Comparison of ENCODE assay signal across 8 mouse cellular contexts in the genomic region with DNA sequence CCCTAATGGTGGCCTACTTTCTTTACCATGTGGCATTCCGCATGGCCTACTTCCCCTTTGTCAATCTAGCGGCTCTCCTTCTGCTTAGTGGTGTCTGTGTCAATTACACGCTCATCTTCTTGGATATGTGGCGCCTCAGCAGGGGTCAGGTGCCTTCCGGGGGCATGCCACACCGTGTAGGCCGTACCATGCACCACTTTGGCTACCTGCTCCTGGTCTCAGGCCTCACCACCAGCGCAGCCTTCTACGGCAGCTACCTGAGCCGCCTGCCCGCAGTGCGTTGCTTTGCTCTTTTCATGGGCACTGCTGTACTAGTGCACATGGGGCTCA. TPM values are rescaled to one million over a fixed set of nuclear protein-coding genes. Genes with fewer than 3 reads are reported as not detected.
DNase-seq lines count a peak whose midpoint lies in the region; ATAC-seq and TF ChIP-seq lines count a peak whose summit lies in the region.

No protein-coding gene starts in this region.

- 49% methylated on average over 12 of the region's 12 CpGs for WGBS in kidney, embryonic 16.5 days
- 54% methylated on average over 12 of the region's 12 CpGs for WGBS in embryonic facial prominence, embryonic 14.5 days
- 65% methylated on average over 12 of the region's 12 CpGs for WGBS in intestine, embryonic 15.5 days
- 49% methylated on average over 12 of the region's 12 CpGs for WGBS in midbrain, postnatal 0 days

- no peak for TF ChIP-seq CTCF in midbrain, postnatal 0 days (IDR thresholded peaks at IDR 0.05)
- no peak for TF ChIP-seq CTCF in left cerebral cortex, adult 2 months (IDR thresholded peaks at IDR 0.05)

- peak overlapping the region; percentile 2; the same call in 1 of the 2 replicates for H3K4me3 ChIP-seq in kidney, embryonic 16.5 days (ENCODE audit: low read length)
- H3K4me3 ChIP-seq in embryonic facial prominence, embryonic 14.5 days (ENCODE audit: low read depth, low read length): no peak overlapping the region
- peak overlapping the region; percentile 16 for H3K4me3 ChIP-seq in intestine, embryonic 15.5 days (replicated peaks)
- no peak overlapping the region for H3K4me3 ChIP-seq in midbrain, postnatal 0 days (ENCODE audit: low read depth, low read length)
- no peak overlapping the region for H3K4me3 ChIP-seq in left cerebral cortex, adult 2 months

- no peaks in the 10 kb centered on the region for H3K4me1 ChIP-seq in kidney, embryonic 16.5 days (ENCODE audit: insufficient read depth, low read length)
- H3K4me1 ChIP-seq in embryonic facial prominence, embryonic 14.5 days (ENCODE audit: control insufficient read depth, insufficient read depth, low read length): no peaks in the 10 kb centered on the region; the same call in 1 of the 2 replicates
- peaks cover 13% of the 10 kb centered on the region for H3K4me1 ChIP-seq in intestine, embryonic 15.5 days (replicated peaks)
- H3K4me1 ChIP-seq in midbrain, postnatal 0 days (ENCODE audit: insufficient read depth, low read length): no peaks in the 10 kb centered on the region

- H3K9ac ChIP-seq in kidney, embryonic 16.5 days (replicated peaks; ENCODE audit: low read length): no peak overlapping the region
- H3K9ac ChIP-seq in embryonic facial prominence, embryonic 14.5 days (ENCODE audit: low read depth, low read length): no peak overlapping the region
- no peak overlapping the region for H3K9ac ChIP-seq in intestine, embryonic 15.5 days
- no peak overlapping the region for H3K9ac ChIP-seq in midbrain, postnatal 0 days (replicated peaks; ENCODE audit: low read length, poor library complexity, severe bottlenecking)

- no peaks in the 10 kb centered on the region for H3K9me3 ChIP-seq in kidney, embryonic 16.5 days (ENCODE audit: low read length)
- no peaks in the 10 kb centered on the region for H3K9me3 ChIP-seq in embryonic facial prominence, embryonic 14.5 days (ENCODE audit: control insufficient read depth, low read length)
- H3K9me3 ChIP-seq in intestine, embryonic 15.5 days: no peaks in the 10 kb centered on the region
- no peaks in the 10 kb centered on the region for H3K9me3 ChIP-seq in midbrain, postnatal 0 days (ENCODE audit: low read length)

- H3K4me2 ChIP-seq in kidney, embryonic 16.5 days (replicated peaks; ENCODE audit: low read depth, low read length): peak overlapping the region; percentile 33
- H3K4me2 ChIP-seq in embryonic facial prominence, embryonic 14.5 days (ENCODE audit: low read depth, low read length): peak overlapping the region; percentile 39
- peak overlapping the region; percentile 57 for H3K4me2 ChIP-seq in intestine, embryonic 15.5 days (replicated peaks)
- H3K4me2 ChIP-seq in midbrain, postnatal 0 days (ENCODE audit: low read depth, low read length, poor library complexity, severe bottlenecking): peak overlapping the region; percentile 2; the same call in 1 of the 2 replicates

- H3K36me3 ChIP-seq in kidney, embryonic 16.5 days (ENCODE audit: insufficient read depth, low read length): no peaks in the 10 kb centered on the region
- H3K36me3 ChIP-seq in embryonic facial prominence, embryonic 14.5 days (ENCODE audit: control insufficient read depth, insufficient read depth, low read length): no peaks in the 10 kb centered on the region
- no peaks in the 10 kb centered on the region for H3K36me3 ChIP-seq in intestine, embryonic 15.5 days
- peaks cover 60% of the 10 kb centered on the region for H3K36me3 ChIP-seq in midbrain, postnatal 0 days (ENCODE audit: insufficient read depth, low read length)

- intact Hi-C loops in left cerebral cortex, adult 2 months (cut with DNase I): no loop called here

- no peak overlapping the region for H3K27ac ChIP-seq in kidney, embryonic 16.5 days (ENCODE audit: low read length)
- H3K27ac ChIP-seq in embryonic facial prominence, embryonic 14.5 days (replicated peaks; ENCODE audit: low read depth, low read length): no peak overlapping the region
- H3K27ac ChIP-seq in intestine, embryonic 15.5 days: no peak overlapping the region
- H3K27ac ChIP-seq in midbrain, postnatal 0 days (ENCODE audit: low read depth, low read length): no peak overlapping the region
- no peak overlapping the region for H3K27ac ChIP-seq in left cerebral cortex, adult 2 months

- H3K27me3 ChIP-seq in kidney, embryonic 16.5 days (ENCODE audit: insufficient read depth, low read length): 0 out of 2 replicates have a peak, but pooled peaks cover 11% of the 10 kb centered on the region
- no peaks in the 10 kb centered on the region for H3K27me3 ChIP-seq in embryonic facial prominence, embryonic 14.5 days (replicated peaks; ENCODE audit: control insufficient read depth, insufficient read depth, low read length)
- H3K27me3 ChIP-seq in intestine, embryonic 15.5 days (replicated peaks): 0 out of 2 replicates have a peak, but pooled peaks cover 5% of the 10 kb centered on the region
- no peaks in the 10 kb centered on the region for H3K27me3 ChIP-seq in midbrain, postnatal 0 days (ENCODE audit: insufficient read depth, low read length)

- ATAC-seq in kidney, embryonic 16.5 days (ENCODE audit: low FRiP score, low TSS enrichment): no peak
- ATAC-seq in embryonic facial prominence, embryonic 14.5 days (ENCODE audit: low read depth): no peak
- 0 out of 2 replicates have a peak, but pooled peaks have one; percentile 9 for ATAC-seq in intestine, embryonic 15.5 days
- no peak for ATAC-seq in midbrain, postnatal 0 days (ENCODE audit: low FRiP score)

- DNase-seq in kidney, adult 11 months: no peak
- no peak for DNase-seq in embryonic facial prominence, embryonic 14.5 days (ENCODE audit: low spot score)
- DNase-seq in midbrain, postnatal 0 days (ENCODE audit: low spot score): no peak
- no peak for DNase-seq in left cerebral cortex, adult 2 months (ENCODE audit: extremely low spot score in 1 of 2, low spot score in 2 of 2)
- no peak for DNase-seq in c-Kit-positive CD71-positive TER-119-positive erythroid progenitor cells, embryonic 14.5 days (ENCODE audit: low spot score)
- DNase-seq in gastrocnemius, adult 18-20 months (ENCODE audit: low spot score): no peak

RNA-seq across cellular contexts. Expression of gene Disp2, which starts 10.7 kb away (rescaled TPM):
- 0.46 and 0.81 TPM in 2 replicates for polyA plus RNA-seq in kidney, embryonic 16.5 days (2015; fragmentation: Nextera tagmentation; extraction: Ambion mirVana)
- polyA plus RNA-seq in embryonic facial prominence, embryonic 14.5 days (2014; fragmentation: Nextera tagmentation; extraction: Ambion mirVana): 1.4 and 2.3 TPM in 2 replicates
- 2.7 TPM in 2 replicates for polyA plus RNA-seq in intestine, embryonic 15.5 days (2015; fragmentation: Nextera tagmentation; extraction: Ambion mirVana)
- total RNA-seq in midbrain, postnatal 0 days (2014; rRNA removed): 180 and 201 TPM in 2 replicates
- 68.7 and 72.6 TPM in 2 replicates for polyA plus RNA-seq in midbrain, postnatal 0 days (2015; fragmentation: Nextera tagmentation; extraction: Ambion mirVana)
- total RNA-seq in left cerebral cortex, adult 2 months (2021): 100 to 1,000 TPM; 197 to 209 TPM
- under 1 TPM in 1 of 2 experiments, not detected in 1; 0.02 TPM for total RNA-seq in gastrocnemius, adult 18-20 months (2021)

RNA-seq across cellular contexts. Expression of gene Phgr1, which starts 17.6 kb away (rescaled TPM):
- polyA plus RNA-seq in kidney, embryonic 16.5 days (2015; fragmentation: Nextera tagmentation; extraction: Ambion mirVana): not detected in 2 replicates
- 0.35 TPM in 1 of 2 replicates, not detected in the other for polyA plus RNA-seq in embryonic facial prominence, embryonic 14.5 days (2014; fragmentation: Nextera tagmentation; extraction: Ambion mirVana)
- 41.2 and 48.8 TPM in 2 replicates for polyA plus RNA-seq in intestine, embryonic 15.5 days (2015; fragmentation: Nextera tagmentation; extraction: Ambion mirVana)
- total RNA-seq in midbrain, postnatal 0 days (2014; rRNA removed): not detected in 2 replicates
- polyA plus RNA-seq in midbrain, postnatal 0 days (2015; fragmentation: Nextera tagmentation; extraction: Ambion mirVana): not detected in 2 replicates
- total RNA-seq in left cerebral cortex, adult 2 months (2021): not detected
- not detected for total RNA-seq in gastrocnemius, adult 18-20 months (2021)

RNA-seq across cellular contexts. Expression of gene Knstrn, which starts 23.6 kb away (rescaled TPM):
- polyA plus RNA-seq in kidney, embryonic 16.5 days (2015; fragmentation: Nextera tagmentation; extraction: Ambion mirVana): 113 and 119 TPM in 2 replicates
- polyA plus RNA-seq in embryonic facial prominence, embryonic 14.5 days (2014; fragmentation: Nextera tagmentation; extraction: Ambion mirVana): 75.7 and 94.2 TPM in 2 replicates
- polyA plus RNA-seq in intestine, embryonic 15.5 days (2015; fragmentation: Nextera tagmentation; extraction: Ambion mirVana): 89.5 and 98.5 TPM in 2 replicates
- total RNA-seq in midbrain, postnatal 0 days (2014; rRNA removed): 3.1 and 4.5 TPM in 2 replicates
- 5.6 and 6.6 TPM in 2 replicates for polyA plus RNA-seq in midbrain, postnatal 0 days (2015; fragmentation: Nextera tagmentation; extraction: Ambion mirVana)
- total RNA-seq in left cerebral cortex, adult 2 months (2021): 1 to 10 TPM in 1 of 2 experiments, under 1 TPM in 1; 0.75 to 1.0 TPM
- total RNA-seq in gastrocnemius, adult 18-20 months (2021): under 1 TPM; 0.07 to 0.55 TPM

RNA-seq across cellular contexts. Expression of gene Ccdc9b, which starts 27.7 kb away (rescaled TPM):
- 1.3 and 1.4 TPM in 2 replicates for polyA plus RNA-seq in kidney, embryonic 16.5 days (2015; fragmentation: Nextera tagmentation; extraction: Ambion mirVana)
- polyA plus RNA-seq in embryonic facial prominence, embryonic 14.5 days (2014; fragmentation: Nextera tagmentation; extraction: Ambion mirVana): 0.96 and 1.0 TPM in 2 replicates
- 1.1 TPM in 2 replicates for polyA plus RNA-seq in intestine, embryonic 15.5 days (2015; fragmentation: Nextera tagmentation; extraction: Ambion mirVana)
- total RNA-seq in midbrain, postnatal 0 days (2014; rRNA removed): 1.5 and 3.4 TPM in 2 replicates
- polyA plus RNA-seq in midbrain, postnatal 0 days (2015; fragmentation: Nextera tagmentation; extraction: Ambion mirVana): 0.74 and 0.79 TPM in 2 replicates
- 1 to 10 TPM; 4.0 to 4.7 TPM for total RNA-seq in left cerebral cortex, adult 2 months (2021)
- total RNA-seq in gastrocnemius, adult 18-20 months (2021): 10 to 100 TPM; 14.4 to 16.6 TPM

RNA-seq across cellular contexts. Expression of gene Inafm2, which starts 44.6 kb away (rescaled TPM):
- 15.2 and 16.3 TPM in 2 replicates for polyA plus RNA-seq in kidney, embryonic 16.5 days (2015; fragmentation: Nextera tagmentation; extraction: Ambion mirVana)
- 19.1 and 20.7 TPM in 2 replicates for polyA plus RNA-seq in embryonic facial prominence, embryonic 14.5 days (2014; fragmentation: Nextera tagmentation; extraction: Ambion mirVana)
- polyA plus RNA-seq in intestine, embryonic 15.5 days (2015; fragmentation: Nextera tagmentation; extraction: Ambion mirVana): 21.0 and 23.4 TPM in 2 replicates
- total RNA-seq in midbrain, postnatal 0 days (2014; rRNA removed): 13.5 and 17.4 TPM in 2 replicates
- 12.6 and 13.3 TPM in 2 replicates for polyA plus RNA-seq in midbrain, postnatal 0 days (2015; fragmentation: Nextera tagmentation; extraction: Ambion mirVana)
- 10 to 100 TPM; 42.7 to 47.9 TPM for total RNA-seq in left cerebral cortex, adult 2 months (2021)
- total RNA-seq in gastrocnemius, adult 18-20 months (2021): 1 to 10 TPM; 5.3 TPM

Comparison
In these comparisons a context has a peak if more than half of its experiments do, and no peak if none do; other contexts are left out.
1. H3K4me2 ChIP-seq: peak in every context shown above with its lines; median percentile 57 in intestine, embryonic 15.5 days; 39 in embryonic facial prominence, embryonic 14.5 days; 33 in kidney, embryonic 16.5 days; 2 in midbrain, postnatal 0 days.
2. H3K4me3 ChIP-seq: peak in kidney, embryonic 16.5 days (single experiment) and intestine, embryonic 15.5 days (single experiment); none in embryonic facial prominence, embryonic 14.5 days (single experiment), midbrain, postnatal 0 days (single experiment) and left cerebral cortex, adult 2 months (single experiment).
3. RNA of gene Disp2, which starts 10.7 kb away (polyA plus RNA-seq): 68.7 to 72.6 TPM in midbrain, postnatal 0 days; 2.7 TPM in intestine, embryonic 15.5 days, 1.4 to 2.3 TPM in embryonic facial prominence, embryonic 14.5 days and 0.46 to 0.81 TPM in kidney, embryonic 16.5 days; every median in the first group is over 10 times any median in the second.
4. RNA of gene Phgr1, which starts 17.6 kb away (polyA plus RNA-seq): 41.2 to 48.8 TPM in intestine, embryonic 15.5 days; 0.35 TPM in embryonic facial prominence, embryonic 14.5 days, not detected in kidney, embryonic 16.5 days and not detected in midbrain, postnatal 0 days; every median in the first group is over 10 times any median in the second.
5. RNA of gene Knstrn, which starts 23.6 kb away (polyA plus RNA-seq): 113 to 119 TPM in kidney, embryonic 16.5 days, 89.5 to 98.5 TPM in intestine, embryonic 15.5 days and 75.7 to 94.2 TPM in embryonic facial prominence, embryonic 14.5 days; 5.6 to 6.6 TPM in midbrain, postnatal 0 days; every median in the first group is over 10 times any median in the second.